Mouse (Mus musculus): ENCODE results near the gene Nos3. TPM values are rescaled to one million over a fixed set of nuclear protein-coding genes. Genes with fewer than 3 reads are reported as not detected.

The Nos3 gene
- polyA plus RNA-seq, 1 experiment: 3.1 TPM

DNA sequence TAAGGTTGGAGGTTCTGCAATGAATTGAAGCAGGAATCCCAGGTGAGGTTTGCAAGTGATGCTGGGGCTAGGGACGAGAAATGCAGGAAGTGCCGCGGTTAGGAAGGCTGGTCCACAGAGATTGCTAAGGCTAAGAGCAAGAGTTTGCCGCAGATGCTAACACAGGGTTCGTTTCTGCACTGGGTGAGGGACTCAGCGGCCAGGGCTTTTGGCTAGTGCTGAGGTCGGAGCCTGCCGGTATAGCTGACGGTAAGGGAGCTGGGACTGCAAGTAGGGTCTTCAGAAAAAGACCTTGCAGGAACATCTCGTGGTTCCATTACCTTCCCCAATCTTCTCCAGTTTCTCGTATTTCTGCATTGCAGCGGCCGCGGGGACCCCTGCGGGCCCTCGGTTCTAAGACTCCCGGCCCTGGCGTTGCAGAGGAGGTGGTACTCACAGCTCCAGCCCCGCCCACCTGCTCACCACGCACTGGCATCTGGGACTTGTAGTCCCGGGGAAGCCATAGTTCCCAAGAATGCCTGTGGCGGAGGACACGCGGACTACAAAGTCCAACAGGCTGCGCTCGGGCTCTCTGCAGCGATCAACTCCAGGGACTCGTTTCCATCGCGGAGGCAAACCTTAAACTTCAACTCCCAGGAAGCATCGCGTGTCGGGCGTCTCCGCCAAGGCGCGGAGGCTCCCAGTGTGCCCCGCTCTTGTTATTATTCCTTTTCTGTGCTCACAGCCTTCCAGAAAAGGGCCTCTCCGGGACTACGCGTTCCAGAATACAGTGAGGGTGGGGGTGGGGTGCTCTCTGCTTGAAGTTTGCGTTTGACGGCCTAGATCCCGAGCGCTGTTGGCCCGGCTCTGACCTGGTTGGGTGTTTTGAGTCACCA is 58.8 kb downstream of the Nos3 start, which contains the start of the genes Cdk5 and Slc4a2:
TSS of gene Cdk5 (minus strand) at position 402 of the 875 bp plus-strand sequence.
TSS of gene Slc4a2 (plus strand) at position 709 of the 875 bp plus-strand sequence.
- peak; percentile 98 for DNase-seq (ENCODE audit: low read depth, low spot score)

DNA sequence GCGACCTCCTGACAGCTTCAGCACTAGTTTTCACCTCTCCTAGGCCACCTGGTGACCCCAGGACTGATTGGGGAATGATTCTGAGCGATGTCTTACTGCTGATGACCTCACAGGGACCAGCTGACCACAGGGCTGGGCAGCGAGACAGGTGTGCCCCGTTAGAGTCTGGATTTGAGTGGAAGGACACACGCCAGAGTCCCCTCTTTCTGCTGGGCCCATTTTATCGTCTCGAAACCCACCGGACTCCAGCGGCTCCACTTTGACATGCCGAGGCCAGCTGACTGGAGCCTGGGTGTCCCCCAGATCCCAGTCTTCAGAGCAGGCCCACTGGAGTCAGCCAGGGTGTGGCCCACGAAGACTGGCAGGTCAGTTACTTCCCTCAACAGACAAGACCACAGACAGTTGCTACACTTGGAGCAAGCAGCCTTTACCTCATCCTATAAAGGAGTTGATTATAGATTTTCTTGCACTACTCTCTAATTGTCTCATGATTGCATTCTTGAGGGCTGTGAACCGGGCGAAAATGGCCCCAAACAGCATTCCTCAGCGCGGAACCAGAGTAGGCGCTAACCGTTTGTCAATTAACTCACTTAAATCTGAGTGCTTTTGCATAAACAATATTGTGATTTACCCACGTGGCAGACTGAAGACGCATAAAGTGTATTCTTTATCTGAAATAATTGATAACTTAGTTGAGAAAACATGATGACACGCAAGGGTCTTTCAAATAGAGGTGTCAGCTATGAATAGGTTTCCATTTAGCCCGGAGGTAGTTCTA is 59.6 kb downstream of the Nos3 start:
- WGBS: 4% methylated on average over 21 of the region's 21 CpGs
- DNase-seq (ENCODE audit: low read depth, low spot score): no peak

More for the DNA sequence above, 58.8 kb downstream of the Nos3 start, which contains the start of the genes Cdk5 and Slc4a2:
- WGBS: under 1% methylated on average over 46 of the region's 46 CpGs

DNA sequence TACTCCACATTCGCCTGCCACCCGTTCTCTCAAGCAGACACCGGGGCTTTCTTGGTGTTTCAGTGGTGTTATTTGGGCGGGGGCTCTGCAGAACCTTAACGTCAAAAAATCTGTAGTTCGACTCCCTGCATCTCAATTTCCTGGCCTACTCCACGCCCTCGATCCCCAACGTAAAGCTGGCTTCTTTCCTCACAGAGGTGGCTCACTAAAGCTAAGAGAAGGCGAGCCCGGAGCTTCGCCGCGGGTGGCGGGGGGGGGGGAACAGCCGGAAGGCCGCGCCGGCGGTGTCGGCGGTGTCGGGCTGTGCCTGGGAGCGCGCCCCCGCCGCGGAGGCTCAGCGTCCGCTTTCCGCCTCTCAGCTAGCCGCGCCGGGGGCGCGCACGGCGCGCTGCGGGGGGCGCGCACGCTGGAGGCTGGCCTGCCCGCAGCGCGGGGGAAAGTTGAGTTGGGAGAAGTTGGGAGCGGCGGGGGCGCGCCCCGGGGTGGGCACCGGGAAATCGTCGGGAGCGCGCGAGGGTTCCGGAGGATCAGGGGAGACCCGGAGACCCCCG is 60.3 kb downstream of the Nos3 start:
- 1% methylated on average over 59 of the region's 60 CpGs for WGBS
- DNase-seq (ENCODE audit: low read depth, low spot score): no peak

DNA sequence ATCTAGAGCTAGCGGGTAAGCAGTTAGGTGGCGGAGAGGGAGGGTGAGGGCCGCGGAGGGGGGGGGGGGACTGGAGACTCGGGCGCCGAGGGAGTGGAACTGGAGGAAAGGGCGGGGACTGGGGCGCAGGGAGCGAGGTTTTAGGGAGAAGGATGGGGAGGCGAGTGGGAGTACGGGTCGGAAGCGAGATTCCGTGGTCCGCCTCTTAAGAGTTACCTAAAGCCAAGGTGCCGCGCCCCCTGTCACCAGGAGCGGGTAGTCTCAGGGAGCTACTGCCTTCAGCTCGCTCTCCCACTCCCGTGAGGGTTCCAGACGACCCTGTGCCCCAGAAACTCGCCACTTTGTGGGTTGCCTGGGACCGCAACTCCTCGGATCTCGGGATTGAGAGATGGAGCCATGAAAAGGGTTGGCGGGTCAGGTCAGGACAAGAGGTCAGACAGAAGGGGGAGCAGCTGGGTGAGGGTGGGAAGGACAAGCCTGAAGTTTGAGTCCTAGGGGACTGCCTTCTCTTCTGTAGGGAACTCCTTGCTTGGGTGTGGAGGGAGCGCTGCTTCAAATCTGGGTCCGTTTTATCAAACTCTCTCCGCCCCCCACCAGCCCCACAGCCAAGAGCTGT is 60.9 kb downstream of the Nos3 start:
- 1% methylated on average over 29 of the region's 30 CpGs for WGBS
- no peak for DNase-seq (ENCODE audit: low read depth, low spot score)

DNA sequence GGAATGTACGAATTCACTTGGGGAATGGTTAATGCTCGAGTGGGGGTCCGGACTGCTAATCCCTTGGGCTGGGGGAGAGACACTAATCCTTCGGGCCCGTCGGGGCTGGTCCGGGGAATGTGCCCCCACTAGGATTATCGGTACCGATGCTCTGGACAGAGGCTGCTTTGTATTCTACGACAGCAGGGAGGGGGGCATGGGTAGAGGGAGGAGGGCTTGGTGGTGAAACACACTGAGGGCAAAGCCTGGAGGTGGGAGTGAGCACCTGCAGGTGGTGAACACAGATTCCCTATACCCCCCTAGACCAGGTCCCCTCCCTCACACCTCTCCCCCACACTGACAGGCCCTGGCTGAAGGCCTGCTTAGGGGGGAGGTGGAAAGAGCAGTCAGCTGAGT is 61.4 kb downstream of the Nos3 start:
- DNase-seq (ENCODE audit: low read depth, low spot score): no peak
- WGBS: 4% methylated on average over 10 of the region's 10 CpGs

DNA sequence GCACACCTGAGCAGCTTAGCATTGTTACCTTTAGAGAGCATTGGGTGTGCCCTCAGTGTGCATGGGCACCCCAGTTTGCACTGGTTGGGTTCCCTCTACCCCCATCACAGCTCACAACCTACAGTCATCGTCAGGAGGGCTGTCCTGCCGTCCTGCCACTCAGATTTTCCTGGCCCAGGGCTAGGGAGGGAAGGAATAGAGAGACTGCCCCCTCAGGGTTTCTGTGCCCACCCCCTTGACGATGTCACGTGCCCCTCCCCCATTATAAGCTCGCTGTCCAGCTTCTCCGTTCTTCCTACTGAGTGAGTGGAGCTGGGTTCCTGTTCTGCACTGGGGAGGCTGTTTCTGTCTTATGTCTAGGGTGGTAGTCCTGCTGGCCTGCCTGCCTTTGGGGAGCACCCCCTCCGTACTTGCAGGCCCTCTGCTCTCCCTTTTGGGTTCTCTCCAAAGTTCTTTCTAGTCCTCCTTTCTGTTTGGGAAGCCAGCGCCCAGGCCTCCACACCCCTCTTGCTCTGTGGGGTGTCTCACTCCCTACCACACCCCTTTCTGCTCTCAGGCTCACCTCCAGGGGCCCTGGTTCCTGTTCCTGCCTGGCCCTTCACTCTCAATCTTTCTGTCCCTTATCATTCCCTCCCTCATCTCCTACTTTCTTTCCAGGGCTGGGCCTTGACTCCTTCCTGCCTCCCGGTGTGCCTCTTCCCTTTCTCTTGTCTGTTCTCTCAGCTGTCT is 62.1 kb downstream of the Nos3 start:
- WGBS: 13% methylated on average over 9 of the region's 9 CpGs
- DNase-seq (ENCODE audit: low read depth, low spot score): no peak

DNA sequence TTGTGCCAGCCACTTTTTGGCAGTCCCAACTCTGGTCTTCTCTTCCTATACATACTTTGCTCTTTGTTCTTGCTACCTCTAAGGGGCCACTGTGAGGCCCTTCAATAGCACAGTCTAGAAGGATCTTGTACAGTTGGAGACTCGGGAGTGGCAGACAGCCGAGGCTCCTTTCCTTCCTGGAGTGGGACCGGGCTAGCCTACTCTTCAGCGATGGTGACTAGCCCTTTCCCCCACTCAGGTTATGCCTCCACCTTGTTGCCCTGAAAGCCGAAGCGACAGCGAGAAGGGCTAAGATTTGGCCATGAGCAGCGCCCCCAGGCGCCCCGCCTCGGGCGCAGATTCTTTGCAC is 62.6 kb downstream of the Nos3 start:
- no peak for DNase-seq (ENCODE audit: low read depth, low spot score)
- 28% methylated on average over 12 of the region's 12 CpGs for WGBS

DNA sequence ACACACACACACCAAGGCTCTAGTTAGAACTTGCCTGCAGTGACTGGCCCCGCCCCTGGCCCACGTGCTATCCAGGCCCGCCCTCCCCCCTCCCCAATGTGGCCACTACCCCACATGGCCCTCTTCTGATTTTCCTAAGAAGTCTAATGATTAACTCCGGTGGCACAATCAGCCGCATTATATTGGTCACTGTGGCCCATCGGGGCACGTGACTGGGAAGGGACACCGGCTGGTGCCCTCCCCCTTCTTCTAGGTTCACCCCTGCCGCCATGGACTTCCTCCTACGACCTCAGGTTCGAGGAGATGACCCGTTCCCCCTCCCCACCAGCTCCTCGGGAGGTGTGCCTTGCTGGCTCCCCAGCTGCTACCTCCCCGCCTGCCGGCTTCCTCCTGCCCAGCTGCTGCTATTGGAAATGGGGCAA is 63.4 kb downstream of the Nos3 start:
- DNase-seq (ENCODE audit: low read depth, low spot score): no peak

DNA sequence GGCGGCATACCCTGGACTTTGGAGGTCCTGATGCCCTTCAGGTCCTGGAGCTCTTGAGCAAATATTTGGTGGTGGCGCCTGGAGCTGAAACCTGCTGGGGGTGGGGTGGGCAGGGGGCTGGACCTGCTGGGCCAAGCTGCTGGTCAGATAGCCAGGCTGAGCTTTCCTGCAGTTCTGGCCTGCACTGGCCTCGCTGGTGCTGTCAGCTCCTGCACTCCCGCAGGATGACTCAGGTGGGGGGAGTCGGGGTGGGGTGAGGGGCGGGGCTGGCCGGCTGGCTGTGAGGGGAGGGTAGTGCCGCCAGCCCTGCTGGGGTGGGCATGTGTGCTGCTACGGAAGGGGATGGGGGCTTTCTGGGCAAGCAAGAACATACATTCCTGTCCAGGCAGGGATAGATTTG is 64.0 kb downstream of the Nos3 start:
- DNase-seq (ENCODE audit: low read depth, low spot score): no peak
- 21% methylated on average over 9 of the region's 9 CpGs for WGBS

More for the DNA sequence above, 63.4 kb downstream of the Nos3 start:
- WGBS: 18% methylated on average over 15 of the region's 15 CpGs

DNA sequence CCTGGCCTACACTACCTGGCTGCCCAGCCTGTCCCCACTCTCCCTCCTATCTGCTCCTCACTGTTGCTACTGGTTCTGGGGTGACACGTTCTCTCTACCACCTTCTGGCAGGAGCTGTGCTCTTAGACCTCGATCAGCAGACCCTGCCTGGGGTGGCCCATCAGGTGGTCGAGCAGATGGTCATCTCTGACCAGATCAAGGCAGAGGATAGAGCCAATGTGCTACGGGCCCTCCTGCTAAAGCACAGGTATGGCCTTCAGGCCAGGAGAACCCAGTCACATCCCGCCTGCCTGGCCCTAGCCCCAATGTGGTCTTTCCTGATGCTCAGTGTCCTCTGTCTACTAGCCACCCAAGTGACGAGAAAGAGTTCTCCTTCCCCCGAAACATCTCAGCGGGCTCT is 69.4 kb downstream of the Nos3 start:
- 92% methylated on average over 8 of the region's 8 CpGs for WGBS

More for the DNA sequence above, 69.4 kb downstream of the Nos3 start:
- no peak for DNase-seq (ENCODE audit: low read depth, low spot score)

Other genes starting within 250 kb of the Nos3 start
- 3.8 and 4.5 TPM in 2 replicates for gene Nupl2, start 199.8 kb upstream of the Nos3 start, polyA plus RNA-seq (2012; rRNA removed)
- gene Kcnh2, start 13.2 kb upstream of the Nos3 start, polyA plus RNA-seq (2012; rRNA removed): 16.6 and 17.6 TPM in 2 replicates
- gene Atg9b, start 27.3 kb downstream of the Nos3 start, polyA plus RNA-seq (2012; rRNA removed): 0.93 and 1.0 TPM in 2 replicates
- gene Abcb8, start 28.9 kb downstream of the Nos3 start, polyA plus RNA-seq (2012; rRNA removed): 57.7 and 79.6 TPM in 2 replicates
- 0.38 and 1.1 TPM in 2 replicates for gene Asic3, start 48.6 kb downstream of the Nos3 start, polyA plus RNA-seq (2012; rRNA removed)
- gene Cdk5, start 58.7 kb downstream of the Nos3 start, polyA plus RNA-seq (2012; rRNA removed): 59.2 and 62.5 TPM in 2 replicates
- gene Slc4a2, start 59.0 kb downstream of the Nos3 start, polyA plus RNA-seq (2012; rRNA removed): 66.2 and 89.9 TPM in 2 replicates
- gene Fastk, start 80.5 kb downstream of the Nos3 start, polyA plus RNA-seq (2012; rRNA removed): 185 and 240 TPM in 2 replicates
- gene Tmub1, start 83.0 kb downstream of the Nos3 start, polyA plus RNA-seq (2012; rRNA removed): 65.4 and 70.3 TPM in 2 replicates
- 30.4 and 37.2 TPM in 2 replicates for gene Agap3, start 87.4 kb downstream of the Nos3 start, polyA plus RNA-seq (2012; rRNA removed)
- 0.02 TPM in 1 of 2 replicates, not detected in the other for gene Gbx1, start 162.4 kb downstream of the Nos3 start, polyA plus RNA-seq (2012; rRNA removed)
- gene Asb10, start 176.2 kb downstream of the Nos3 start, polyA plus RNA-seq (2012; rRNA removed): 0.14 and 0.20 TPM in 2 replicates
- not detected in 2 replicates for gene 4931409K22Rik, start 192.0 kb downstream of the Nos3 start, polyA plus RNA-seq (2012; rRNA removed)
- gene Abcf2, start 212.7 kb downstream of the Nos3 start, polyA plus RNA-seq (2012; rRNA removed): 33.9 and 36.5 TPM in 2 replicates
- 13.5 and 17.4 TPM in 2 replicates for gene Chpf2, start 221.9 kb downstream of the Nos3 start, polyA plus RNA-seq (2012; rRNA removed)